Mouse (Mus musculus): ENCODE results near the gene Nicn1. TPM values are rescaled to one million over a fixed set of nuclear protein-coding genes. Genes with fewer than 3 reads are reported as not detected.
"Not testable (repeated sequence)": the region's sequence is repeated elsewhere in the genome, so short reads cannot be mapped to it uniquely, and the experiment has no call there.

Nicn1 gene
- total RNA-seq (2022), result 10 to 100 TPM; 23.0 to 32.5 (median 28.5) TPM

DNA sequence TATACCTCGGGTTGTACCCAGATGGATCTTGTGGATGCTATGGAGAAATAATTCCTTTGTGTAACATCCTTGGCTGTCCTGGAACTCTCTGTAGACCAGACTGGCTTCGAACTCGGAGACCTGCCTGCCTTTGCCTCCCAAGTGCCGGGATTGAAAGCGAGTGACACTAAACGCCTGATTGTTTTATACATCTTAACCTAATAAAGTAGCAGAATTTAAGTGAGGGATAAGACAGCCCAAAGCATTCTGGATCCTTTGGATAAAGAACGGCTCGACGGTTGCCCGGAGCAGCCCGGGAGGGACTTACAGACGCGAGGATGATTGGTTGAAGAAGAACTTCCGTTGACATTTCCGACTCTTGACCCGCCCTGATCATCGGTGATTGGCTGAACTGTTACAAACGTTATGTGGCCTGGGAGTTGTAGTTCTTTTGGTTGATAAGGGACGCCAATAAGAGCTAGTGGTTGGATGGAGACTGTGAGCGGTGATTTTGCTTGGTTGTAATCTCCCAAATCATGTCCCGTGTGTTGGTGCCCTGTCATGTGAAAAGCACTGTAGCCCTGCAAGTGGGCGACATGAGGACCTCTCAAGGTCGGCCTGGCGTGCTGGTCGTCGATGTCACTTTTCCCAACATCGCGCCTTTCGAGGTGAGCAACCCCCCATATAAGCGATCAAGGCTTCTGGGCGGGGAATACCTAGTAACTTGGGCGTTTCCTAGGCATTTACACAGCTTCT lies at the start of gene Nicn1:
Gene Nicn1 (plus strand): TSS at position 414 of the 735 bp plus-strand sequence.
- peak; percentile 96 for DNase-seq (ENCODE audit: low spot score)

DNA sequence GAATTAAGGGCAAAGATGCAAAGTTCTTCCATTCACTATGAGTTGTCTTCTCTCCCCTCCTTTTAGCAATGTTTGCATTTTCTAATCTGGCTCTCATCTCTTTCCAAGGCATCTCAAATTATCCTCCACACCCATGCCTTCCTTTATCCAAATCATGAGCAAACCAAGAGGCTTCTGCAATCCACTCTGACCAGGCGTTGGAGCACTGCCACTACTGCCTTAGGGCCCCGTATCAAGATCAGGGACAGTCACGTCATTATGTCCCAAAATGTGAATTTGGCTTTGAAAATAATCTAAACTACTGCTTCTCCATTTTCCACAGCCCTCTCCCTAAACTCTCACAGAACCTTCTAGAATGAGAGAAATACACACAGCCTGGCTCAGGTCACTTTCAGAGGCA lies 45.7 kb upstream of the Nicn1 start:
- no peak for DNase-seq (ENCODE audit: low spot score)

DNA sequence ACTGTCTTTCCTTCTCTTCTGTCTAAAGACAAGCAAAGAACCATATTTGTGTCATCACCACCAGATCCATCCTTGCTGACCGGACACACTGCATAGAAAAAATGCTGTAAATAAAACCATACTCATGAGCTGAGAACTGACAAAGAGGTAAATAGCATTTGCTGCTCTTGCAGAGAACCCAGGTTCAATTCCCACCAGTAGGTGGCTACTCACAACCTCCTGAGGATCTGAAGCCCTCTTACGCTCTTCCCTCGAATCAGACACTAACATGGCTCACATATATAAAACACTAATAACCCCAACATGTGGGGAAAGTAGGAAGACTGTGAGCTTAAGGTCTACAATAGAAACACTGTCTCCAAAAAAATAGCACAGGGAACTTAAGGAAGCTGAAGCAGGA lies 45.2 kb upstream of the Nicn1 start:
- DNase-seq (ENCODE audit: low spot score), result no peak

DNA sequence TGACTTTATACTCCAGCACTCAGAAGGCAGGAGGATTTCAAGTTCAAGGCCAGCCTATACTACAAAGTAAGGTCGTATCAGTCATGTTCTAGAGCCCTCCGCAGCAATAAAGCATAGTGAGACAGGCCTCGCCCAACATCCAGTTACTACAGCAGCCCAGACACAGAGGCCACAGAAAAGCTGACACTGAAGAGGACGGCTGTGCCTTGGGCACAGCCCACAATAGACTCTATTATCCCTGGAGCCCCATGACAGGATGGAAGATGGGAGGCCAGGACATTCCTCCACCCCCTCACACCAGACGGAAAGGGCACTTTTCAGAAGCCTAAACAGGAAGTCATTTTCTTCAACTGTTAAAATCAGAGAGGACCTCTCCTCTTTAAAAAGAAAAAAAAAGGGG lies 41.3 kb upstream of the Nicn1 start:
- no peak for DNase-seq (ENCODE audit: low spot score)

DNA sequence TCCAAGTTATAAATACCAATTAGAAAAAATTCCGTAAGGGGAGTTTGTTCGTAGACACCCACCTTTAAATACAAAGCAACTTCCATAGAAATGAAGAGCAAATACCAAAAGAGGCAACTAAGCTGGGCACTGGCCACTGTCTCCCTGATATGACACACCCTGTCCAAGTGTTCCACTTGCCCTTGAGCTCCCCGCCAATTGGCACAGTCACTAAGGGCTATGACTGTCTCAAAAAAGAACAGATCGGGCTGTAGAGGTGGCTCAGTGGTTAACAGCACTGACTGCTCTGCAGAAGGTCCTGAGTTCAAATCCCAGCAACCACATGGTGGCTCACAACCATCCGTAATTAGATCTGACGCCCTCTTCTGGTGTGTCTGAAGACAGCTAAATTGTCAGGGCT lies 38.4 kb upstream of the Nicn1 start:
- no peak for DNase-seq (ENCODE audit: low spot score)

DNA sequence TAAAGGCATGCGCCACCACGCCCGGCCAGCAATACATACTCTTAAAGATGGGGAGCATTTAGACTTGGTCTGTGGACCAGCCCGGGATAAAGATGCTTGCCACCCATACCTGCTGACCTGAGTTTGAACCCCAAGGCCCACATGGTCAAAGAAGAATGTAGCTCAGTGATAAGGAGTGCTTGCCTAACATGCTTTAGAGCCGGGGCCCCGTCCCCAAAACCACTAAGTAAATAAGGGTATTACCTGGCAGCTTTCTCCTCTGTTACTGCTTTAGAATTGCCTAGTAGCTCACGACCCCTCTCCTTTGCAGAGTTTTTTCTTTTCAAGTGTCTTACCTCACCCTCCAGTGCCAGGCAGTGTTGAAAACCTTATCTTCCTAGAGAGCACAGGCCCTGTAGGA lies 37.5 kb upstream of the Nicn1 start:
- no peak for DNase-seq (ENCODE audit: low spot score)

DNA sequence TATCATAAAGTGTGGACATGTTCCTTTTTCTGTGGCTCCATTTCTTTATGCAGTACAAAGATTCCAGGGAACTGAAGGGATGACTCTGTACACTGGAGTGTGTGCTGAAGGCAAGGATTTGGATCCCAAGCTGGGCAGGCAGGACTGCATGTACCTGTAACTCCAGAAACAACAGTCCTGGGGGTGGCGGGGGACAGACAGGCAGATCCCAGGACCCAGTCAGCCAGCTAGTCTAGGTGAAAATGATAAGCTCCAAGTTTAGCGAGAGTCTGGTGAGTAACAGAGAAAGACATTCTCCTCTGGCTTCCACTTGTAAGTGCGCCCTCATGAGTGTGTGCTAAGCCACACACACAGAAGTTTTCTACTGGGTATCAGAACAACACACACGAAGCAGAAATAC lies 29.7 kb upstream of the Nicn1 start:
- DNase-seq (ENCODE audit: low spot score), result no peak

DNA sequence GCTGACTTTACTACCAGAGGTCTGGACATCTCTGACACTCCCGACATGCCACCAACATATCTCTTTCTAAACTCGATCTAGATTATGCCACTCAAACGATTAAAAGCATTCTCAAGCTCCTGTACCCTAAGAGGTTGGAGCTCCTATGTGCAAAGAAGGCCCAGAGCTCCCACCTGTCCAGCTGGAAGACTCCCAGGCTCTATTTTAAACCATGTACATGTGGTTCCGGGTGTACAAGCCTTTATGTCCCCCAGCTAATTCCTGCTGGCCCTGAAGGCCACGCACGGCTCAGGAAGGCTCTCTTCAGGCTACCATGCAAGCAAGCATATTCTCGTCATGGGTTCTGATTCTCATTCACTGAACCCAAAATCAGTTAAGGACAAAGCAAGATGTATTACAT lies 28.4 kb upstream of the Nicn1 start:
- DNase-seq (ENCODE audit: low spot score), result no peak

DNA sequence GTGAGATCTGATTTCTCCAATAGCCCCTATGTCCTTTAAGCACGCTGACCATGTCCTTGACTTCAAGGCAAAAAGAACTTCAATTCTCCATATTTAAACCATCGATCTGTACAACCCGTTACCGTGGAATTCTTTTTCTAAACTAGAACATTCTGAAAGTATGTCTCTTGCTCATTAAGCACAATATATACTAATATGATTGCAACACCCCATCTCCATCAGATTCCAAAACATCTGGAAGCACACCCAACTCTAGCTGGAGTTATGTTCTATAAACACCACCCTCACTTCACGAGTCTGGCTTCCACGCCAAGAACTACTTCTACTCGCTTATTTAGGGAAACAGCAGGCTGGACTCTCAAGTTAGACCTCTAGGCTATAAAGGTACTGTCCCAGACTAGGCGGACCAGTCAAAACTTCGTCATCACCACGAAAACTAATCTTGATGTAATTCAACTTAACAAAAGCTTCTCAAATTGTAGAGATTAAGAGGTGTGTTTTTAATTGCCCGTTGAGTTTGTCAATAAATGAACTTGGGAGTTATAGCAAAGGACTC lies 27.7 kb upstream of the Nicn1 start:
- peak; percentile 72 for DNase-seq (ENCODE audit: low spot score)

DNA sequence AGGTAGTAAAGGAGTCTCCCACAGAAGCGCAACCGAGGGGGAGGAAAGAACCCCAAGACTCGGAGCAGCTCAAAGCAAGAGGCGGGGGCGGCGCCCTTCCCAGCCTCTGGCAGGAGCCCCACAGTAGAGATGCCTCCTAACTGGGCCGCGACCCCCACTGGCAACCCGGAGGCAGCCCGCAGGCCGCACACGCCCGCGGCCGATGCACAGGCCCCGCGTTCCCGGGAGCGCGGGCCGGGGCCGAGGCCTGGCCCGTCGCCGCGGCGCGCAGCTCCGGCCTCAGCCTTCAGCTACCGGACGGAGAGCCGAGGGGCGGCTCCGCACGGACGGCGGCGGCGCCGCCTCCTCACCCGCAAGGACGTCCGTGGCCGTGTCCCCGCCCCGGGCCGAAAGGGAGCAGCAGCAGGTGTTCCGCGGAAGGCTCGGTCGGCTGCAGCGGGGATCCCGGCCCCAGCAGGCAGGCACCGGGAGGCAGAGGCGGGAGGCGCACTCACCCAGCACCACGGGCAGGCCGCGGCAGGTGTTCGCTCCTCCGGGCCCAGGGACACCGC lies 27.0 kb upstream of the Nicn1 start:
- no peak for DNase-seq (ENCODE audit: low spot score)

DNA sequence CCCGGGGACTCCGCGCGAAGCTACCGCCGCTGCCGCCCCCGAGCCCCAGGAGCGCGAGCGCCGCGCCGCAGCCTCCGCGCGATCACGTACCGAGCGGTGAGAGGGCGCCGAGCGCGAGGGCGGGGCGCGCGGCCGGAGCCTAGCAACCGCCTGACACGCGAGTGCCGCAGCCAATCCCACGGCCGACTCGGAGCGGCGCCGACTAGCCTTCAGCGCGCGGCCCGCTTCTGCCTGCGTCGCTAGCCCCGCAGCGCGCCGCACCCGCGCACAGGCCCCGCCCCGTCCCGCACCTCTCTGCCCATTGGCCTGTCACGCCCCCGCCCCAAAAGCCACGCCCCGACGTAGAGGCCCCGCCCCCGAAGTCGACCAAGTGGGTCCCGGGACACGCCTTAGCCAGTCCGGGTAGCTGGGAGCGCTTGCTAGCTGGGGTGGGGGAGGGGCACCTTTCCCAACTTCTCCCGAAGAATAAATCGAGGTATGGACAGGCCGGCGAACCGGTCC lies 26.5 kb upstream of the Nicn1 start, which contains the start of gene Dag1:
Gene Dag1 (minus strand): TSS at position 269 of the 501 bp plus-strand sequence.
- DNase-seq (ENCODE audit: low spot score), result peak; percentile 98

DNA sequence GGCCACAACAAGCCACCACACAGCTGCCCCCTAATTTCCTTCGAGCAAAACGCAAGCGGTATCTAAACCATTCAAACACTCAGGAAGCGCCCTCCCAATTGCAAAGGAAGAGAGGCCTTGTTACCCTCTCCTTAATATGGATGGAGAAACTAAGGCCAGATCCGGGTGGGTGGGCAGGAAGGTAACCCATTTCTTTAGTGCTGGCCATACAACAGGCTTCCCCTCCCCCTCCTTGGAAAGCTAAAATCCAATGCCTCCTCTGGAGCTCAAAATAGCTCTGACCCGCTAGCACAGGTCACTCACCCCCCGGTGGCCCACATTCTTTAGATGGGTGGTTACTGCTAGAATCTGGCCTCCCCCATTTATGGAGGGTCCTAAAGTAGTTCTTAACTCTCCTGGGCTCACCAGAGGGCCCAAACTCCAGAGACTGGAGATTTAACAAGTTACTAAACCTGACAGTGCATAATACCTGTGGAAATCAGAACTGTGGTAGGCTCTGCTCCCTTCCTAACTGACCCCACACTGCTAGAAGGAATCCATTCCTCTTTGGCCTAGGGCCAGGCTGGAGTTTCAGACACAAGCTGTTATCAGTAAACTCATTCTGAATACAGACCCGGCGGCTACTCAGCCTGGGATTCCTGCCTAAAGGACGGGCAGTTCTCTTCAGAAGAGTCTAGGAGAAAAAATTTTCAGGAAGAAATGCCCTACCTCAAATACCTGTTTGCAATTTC lies 25.9 kb upstream of the Nicn1 start:
- peak; percentile 50 for DNase-seq (ENCODE audit: low spot score)

DNA sequence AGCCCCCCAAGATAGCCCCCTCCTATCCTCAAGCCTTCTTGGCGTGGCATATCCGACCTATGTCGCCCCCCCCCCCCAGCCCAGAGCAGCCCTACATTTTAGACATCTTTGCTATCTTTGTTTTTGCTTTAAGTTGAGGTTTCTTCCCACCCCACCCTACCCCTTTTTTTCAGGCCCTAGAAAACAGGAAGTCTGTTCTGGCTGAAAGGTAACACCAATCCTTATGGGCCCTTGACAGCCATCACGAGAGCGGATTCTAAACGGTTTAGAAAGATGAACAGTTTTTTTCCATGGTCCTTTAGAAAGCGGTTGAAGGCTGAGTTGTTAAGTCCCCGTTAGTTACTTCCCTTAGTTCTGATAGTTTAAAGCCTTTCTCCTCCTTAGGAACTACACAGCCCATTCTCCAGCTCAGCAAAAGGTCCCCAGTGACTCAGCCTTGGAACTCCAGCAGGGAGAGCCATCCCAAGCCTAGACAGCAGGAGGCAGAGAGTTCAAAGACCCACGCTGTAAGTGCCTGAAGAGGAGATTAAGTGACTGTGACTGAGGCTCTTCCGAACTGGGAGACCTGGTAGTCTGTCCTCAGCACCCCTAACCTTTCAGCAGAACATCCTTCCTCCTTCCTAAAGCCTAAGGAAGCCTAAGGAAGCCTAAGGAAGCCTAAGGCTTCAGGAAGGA lies 23.8 kb upstream of the Nicn1 start:
- no peak for DNase-seq (ENCODE audit: low spot score)

DNA sequence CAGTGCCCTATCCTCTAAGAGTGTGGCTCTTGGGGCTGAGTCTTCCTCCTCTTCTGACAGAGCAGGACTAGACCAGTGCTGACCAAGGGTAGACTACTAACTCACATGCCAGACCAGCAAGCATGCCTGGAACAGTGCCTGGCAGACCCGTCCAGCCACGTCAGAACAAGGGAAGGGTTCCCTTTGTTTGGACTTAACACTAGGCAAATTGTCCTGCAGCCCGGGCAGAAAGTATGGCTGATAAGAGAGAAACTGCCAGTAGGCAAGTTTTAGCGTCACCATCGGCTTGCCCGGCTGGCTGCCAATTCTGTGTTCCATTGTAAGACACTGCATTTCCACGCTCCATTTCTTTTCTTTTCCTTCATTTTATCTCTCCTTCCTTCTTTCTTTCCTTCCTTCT lies 22.5 kb upstream of the Nicn1 start:
- DNase-seq (ENCODE audit: low spot score), result peak; percentile 63

DNA sequence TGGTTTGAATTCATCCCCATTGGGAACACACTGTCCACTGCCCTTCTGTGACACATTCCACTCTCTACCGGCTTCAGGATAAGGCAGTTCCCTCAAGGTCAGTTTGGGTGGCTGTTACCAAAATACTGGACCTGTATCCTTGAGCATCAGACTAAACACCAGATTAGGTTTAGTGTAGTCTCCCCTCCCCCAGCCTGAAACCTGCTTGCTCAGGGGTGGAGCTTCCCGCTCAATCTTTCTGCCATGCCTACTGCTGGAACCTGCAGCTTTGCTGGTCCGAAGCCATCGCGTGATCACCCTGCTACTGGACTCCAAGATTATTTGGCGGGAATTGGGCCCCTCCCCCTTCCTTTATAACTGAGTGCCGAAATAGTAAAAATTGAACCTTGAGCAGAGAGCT lies 21.5 kb upstream of the Nicn1 start:
- not testable (repeated sequence) for DNase-seq (ENCODE audit: low spot score)

DNA sequence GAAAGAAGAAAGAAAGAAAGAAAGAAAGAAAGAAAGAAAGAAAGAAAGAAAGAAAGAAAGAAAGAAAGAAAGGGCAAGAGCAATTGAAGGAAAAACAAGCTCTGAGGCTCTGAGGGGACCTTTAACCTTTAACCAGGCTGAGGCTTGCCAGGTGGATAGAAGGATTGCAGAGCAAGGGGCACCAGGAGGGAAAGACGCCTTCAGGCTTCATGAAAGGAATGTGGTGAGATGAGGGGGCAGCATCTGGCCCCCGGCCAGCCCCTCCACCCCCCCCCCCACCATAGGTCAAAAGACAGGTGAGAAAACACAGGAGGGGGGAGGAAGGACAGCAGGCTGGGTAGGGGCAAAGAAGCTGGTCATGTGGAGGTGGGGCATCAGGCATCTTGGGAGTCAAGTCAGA lies 18.3 kb upstream of the Nicn1 start:
- DNase-seq (ENCODE audit: low spot score), result no peak

DNA sequence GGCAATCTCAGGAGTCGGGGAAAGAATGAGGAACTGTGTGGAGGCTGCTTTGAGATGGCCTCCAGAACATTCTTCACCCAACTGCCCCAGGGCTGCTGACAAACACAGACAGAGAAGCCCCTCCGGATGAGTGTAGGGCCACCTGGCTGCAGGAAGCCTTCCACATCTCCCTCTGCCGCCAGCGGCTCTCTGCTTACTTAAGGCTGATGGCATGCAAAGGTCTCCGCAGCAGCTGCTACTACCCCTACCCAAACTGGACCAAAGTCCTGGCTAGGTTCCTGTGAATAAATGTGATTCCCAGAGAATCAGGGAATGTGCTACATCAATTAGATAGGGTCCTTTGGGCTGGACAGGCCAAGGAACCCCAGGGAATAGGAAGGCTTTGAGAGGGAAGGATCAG lies 17.5 kb upstream of the Nicn1 start:
- DNase-seq (ENCODE audit: low spot score), result no peak

DNA sequence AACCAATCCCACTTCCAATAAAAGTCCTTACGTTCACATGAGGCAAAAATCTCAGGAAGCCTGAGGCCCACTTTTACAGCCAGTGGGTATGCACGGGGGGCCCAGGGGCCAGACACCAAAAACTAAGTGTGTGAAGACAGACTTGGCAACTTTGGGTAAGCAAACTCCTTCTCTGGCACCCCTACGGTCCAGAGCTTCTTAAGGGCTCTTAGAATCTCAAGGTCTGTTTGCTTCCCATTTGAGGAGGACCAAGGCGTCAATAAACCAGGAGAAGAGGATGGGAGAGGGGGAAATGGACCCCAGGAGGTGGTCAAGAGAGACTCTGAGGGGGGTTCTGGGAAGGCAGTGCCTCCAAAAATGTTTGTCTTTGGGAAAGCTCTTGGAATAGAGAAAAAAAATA lies 16.7 kb upstream of the Nicn1 start:
- no peak for DNase-seq (ENCODE audit: low spot score)

DNA sequence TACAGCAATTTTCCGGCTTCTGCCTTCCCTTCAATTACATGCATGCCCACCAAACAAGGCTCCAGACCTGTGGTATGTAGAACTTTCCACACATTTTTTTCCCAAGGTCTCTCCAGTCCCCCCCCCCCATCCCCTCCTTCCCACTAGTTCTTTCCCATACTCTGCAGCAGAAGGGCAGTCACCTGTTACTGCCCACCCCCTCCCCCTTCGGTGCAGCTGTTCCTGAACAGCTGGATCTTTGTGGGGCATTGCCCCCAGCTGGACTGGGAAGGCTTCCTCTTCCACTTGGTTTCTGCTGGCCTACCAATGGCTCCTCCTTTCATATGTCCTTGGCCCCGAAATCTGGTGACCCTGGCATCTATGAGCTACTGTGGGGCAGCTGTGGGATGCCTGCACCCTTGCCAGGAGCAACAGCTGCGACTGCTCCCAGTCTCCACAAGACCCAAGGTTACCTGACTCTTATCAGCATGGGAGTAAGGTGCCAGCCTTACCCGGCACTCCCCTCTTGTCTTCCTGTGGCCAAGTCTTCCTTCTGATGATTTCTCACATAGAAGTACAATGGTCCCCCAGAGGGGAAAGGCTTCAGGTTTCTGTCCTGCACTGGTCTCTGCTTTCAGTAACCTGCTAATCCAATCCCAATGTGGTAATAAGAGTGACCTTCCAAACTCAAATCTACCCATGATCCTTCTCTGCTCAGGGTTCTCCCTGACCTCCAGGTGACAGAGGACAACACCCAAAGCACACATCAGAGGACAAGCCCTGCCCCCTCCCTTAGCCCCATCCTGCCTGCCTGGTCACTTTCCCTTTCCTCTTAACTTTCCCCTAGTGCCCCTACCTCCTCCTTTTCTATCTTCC lies 15.5 kb upstream of the Nicn1 start:
- no peak for DNase-seq (ENCODE audit: low spot score)

DNA sequence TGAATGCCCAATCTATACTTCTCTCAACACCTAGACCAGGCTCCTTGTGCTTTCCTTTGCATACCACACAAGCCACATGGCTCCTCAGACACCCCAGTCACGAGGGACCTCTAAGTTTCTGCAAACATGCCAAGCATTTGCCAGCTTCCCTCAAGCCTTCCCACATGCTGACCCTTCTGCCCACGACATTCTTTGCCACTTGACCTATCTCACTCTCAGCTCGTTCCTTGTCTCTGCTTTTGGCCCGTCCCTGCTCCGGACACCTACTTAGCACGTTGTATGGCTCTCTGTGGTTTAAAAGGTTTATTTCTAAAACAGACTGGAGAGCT lies 14.9 kb upstream of the Nicn1 start:
- no peak for DNase-seq (ENCODE audit: low spot score)
